Mouse (Mus musculus) telencephalon, adult 2 months (tissue): ENCODE measurements at regions not wholly inside any gene's neighbourhood (a gene's known extent, or its start where the extent isn't known, plus 50 kb on each side); places are given as distances from the start of the nearest gene placed in this dataset.
A peak's percentile ranks its signal among the peaks of the same experiment; 100 is the strongest.

Experiments
- DNase-seq: peaks from one replicate; pipeline ENCODE4 v3.0.0-alpha.2; 2011; ENCODE audit warnings: low read depth, low spot score

DNA sequence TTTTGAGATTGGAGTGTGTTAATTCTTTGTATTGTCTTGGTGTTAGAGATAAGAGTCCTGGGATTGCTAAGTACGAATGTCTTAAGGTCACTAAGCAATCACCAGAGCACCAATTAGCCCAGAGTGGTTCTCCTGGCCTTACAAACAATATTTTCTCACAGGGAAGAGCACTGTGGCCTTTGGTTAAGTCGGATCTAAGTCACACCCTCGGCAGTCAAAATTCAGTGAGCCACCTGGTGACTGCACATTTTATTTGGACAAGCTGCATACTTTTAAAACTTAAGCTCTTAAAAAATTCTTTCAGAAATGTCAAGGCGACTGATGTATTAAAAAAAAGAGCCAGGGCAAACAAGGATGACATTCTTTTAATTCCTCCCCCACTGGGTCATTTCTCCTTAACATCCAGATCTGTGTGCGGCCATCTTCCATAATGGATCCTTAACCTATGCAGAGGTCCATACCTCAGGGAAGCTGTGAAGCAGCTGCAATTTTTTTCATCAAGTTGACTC is 60.9 kb upstream of the Foxa2 start:
- DNase-seq, result no peak

DNA sequence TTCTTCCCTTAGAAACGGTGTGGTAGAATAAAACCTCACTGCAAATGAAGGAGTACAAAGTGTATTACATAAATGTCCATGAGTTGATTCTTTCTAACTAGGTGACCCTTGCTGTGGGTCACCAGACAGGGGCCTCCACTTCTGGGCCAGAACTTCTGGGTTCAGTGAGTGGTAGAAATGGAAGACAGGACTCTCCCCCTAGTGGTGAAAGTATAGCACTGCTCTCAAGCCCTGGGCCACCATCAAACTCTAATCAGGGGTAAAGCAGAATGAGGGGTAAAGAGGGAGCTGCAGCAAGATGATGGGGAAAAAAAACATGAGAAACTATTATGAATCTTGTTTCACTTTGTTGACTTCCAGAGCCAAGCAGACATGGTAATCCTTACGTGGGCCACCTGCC is 63.4 kb upstream of the Foxa2 start:
- DNase-seq, result no peak

DNA sequence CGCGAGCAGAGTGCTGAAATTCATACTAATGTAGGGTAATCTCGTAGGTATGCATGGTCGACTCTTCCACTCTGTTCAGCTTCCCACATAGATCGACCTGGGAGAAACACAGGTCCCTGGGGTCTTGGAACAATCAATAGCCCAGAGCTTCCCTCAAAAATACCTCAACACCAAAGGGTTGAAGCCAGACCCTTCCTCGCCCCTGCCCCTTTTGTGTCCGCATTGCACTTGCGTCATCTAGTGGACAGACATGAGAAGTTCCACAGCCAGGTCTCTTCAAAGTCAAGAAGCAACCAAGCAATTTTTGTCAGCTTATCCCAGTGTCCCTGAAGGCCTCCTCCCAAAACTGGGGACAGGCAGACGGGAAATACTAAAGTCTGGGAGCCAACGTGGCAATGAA is 65.1 kb upstream of the Foxa2 start:
- no peak for DNase-seq

DNA sequence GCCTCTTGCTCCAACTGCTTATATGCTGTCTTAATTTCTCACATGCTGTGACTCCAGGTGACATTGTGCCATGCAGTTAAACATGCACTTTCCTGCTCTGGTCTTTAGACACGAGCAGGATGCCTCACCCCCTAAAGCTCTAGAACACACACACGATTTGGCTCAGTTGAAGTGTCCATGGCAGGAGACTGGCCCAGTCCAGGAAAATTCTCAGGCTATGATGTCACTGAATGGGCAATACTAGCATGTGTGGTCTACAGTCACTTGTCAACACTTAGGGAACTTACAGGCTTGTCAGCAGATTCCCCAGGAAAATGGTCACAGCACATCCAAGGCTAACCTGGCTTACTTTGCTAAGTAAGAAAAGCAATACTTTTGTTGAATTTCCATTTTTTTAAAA is 66.4 kb upstream of the Foxa2 start:
- DNase-seq, result no peak

DNA sequence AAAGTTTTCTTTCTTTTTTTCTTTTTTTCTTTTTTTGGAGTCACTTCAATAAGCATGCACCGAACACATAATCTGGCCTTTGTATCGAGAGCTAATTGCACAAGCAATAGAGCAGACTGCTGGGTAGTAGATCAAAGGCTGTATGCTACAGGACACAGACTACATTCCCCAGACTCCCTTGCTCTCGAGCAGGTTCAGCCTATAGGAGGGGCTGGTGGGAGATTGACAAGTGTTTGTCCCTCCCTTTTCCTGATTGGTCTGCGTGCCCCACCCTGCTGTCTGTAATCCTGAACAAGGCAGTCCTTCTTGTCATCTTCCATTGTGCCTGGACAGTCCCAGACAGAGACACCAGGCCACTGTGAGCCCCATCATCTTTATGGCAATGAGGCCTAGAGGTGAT is 67.8 kb upstream of the Foxa2 start:
- DNase-seq, result no peak

DNA sequence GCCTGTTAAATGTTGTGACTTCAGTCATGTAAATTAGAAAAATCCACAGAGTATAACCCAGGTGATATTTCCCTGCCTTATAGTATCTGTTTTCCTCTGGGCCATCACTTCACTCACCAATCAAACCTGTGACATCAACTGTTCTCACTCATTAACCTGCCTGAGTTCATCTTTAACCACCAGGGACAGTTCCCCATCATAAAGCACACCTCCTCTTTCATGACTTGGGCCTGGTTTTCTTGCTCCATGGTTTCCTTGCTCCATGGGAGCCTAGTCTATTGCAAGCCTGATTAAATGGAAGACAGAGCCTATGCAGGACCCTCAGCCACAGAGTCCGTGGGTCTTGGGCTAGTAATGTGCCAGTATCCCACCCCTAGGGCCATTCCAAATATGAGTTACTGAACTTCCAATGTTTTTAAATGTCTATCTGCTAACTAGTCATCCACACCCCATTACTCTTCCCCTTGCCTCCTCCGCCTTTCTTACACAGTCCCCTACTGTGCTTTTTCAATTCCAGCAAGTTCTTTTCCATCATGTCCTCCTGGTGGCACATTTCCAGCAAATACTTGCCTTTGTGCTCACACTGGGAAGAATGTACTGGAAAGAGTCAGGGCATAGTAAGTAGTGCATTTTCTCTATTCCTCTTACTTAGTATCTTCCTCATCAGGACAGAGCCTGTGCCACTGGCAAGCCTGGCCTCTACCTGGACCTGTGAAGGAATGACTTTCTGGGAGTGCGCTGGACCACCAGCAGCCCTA is 69.4 kb upstream of the Foxa2 start:
- DNase-seq, result no peak

DNA sequence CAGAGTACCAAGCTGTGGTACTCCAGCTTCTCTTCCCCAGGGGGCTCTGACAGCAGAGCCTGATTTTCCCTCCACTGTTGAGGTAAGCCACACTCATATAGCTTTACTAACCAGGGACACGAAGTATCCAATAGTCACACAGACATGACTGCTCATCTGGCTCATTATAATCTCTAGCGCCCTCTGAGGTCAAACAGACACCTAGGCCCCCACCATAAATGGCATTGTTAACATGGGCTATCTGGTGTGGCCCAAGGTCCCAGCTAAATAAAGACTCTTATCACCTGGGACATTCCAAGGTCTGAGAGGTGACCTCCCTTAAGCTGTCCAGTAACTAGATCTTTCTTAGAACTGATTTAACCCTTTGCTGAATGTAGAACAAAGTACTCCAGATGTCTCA is 70.7 kb upstream of the Foxa2 start:
- no peak for DNase-seq

DNA sequence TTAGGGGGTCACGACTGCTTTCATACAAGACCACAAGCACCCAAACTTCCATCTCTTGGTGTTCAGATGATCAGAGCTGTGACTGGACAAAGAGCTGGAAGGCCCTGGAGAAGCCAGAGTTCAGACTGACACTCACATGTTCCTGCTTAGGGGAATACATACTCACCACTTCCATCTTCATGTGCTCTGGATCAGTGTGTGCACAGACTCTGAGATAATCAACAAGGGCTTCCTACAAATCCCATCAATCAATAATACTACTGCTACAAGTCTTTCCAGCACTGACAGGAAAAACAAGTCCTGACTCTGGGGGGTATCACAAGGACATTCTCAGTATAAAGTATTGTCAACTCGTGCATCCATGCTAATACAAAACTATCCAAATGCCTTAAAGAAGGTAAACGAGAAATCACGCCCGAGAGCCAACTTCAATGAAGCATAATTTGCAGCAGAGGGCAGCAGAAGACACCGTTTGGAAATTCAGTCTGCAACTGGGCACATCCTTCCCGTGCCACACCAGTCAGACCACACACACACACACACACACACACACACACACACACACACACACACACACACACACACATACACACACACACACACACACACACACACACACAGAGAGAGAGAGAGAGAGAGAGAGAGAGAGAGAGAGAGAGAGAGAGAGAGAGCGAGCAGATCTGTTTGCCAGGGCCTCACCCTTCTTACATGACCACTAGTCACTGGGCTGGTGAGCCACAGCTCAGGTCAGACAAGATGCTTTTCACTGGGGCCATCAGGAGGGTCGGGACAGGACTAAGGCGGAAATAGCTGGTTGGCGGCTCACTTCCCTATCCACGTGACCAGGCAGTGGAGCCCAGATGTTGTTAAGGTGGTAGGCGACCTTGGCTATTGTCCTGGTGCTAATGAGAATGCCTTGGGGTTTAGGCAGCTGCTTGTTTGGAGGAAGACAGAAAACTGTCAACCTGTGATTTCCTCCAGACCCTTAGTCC is 75.4 kb upstream of the Foxa2 start:
- peak; percentile 50 for DNase-seq

DNA sequence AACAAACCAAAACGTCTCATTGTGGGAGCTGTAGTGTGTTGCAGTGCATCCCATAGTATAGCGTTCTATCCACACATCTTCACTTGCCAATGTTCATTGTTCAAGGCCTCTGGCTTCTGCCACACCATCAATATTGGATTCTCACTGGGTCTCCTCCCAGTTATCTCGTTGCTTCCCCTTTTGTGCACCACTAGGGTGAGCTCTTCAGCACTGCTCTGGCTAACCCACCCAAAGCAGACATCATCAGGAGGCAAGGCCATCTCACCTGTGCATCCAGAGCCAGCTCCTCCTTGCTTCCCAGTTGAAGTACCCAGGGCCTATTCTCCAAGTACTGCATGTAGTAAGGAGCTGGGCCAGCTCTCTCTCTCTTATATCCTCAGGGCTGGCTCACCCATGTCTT is 77.0 kb upstream of the Foxa2 start:
- DNase-seq, result no peak

DNA sequence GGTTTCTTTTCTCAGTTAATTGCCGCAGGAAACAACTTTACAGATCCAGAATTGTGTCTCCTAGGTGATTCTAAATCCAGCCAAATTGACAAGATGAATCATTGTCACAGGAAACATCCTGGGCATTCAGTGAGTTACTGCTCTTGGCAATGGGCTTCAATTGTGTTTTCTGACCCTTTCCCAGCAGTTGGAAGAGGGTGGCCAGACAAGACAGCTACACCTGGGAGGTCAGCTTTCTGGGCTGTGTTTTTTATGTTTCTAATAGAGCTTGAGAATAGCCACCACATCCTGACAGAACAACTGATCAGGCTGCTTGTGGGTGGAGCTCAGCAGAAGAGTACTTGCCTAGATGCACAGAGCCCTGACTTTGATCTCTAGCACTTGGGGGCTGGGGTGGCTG is 87.0 kb upstream of the Foxa2 start:
- DNase-seq, result no peak

DNA sequence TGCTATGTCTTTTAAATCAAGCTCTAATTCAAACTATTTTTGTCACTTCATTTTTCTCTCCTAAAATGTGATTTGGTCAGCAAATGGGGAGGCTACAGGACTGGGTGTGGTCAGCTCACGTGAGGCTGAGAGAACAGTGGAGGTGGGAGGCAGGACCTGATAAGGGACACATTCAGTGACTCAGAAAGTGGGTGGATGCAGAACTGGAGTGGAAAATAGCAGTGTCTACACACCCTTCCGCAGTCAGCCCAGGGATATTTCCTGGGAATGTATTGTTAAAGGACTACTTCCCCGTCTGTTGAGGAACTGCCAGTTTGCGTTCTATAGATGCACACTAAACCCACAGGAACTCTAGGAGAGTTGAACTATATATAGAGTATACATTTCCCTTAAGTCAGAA is 95.2 kb upstream of the Foxa2 start:
- DNase-seq, result no peak

DNA sequence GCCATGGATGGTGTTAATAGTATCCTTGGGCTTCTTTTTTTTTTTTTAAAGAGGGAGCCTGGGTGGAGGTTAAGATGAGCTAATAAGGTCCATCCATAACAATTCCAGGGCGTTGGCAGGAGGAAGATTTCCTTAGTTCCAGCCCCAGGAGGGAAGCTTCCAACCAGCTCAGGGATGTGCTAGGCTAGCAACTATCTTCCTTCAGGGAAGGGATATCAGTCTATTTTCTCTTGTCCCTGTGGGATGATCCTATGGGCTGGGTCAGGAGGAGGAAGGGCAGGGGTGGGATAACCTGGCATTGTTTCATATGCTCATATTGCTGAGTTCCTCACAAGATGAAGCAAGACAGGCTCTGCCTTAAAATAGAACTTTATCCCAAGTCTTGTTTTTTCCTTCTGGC is 98.0 kb upstream of the Foxa2 start:
- DNase-seq, result no peak

DNA sequence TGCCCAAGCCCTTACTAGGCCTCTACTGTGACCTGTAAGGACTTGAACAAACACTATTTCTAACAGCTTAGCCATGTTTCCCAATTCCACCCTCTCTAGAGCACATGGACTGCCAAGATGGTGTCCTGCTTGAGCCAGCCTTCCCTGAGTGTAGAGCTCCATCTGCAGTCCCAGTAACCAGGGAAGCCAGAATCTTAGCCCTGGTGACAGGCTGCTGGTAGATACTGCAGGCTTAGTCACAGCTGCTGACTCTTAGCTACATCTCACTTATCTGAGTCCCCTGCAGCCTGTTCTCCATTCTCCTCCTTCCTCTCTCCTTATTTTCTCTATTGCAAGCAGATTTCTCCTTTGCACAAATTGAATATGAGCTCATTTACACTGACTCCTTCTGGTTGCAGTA is 101.5 kb upstream of the Foxa2 start:
- no peak for DNase-seq

DNA sequence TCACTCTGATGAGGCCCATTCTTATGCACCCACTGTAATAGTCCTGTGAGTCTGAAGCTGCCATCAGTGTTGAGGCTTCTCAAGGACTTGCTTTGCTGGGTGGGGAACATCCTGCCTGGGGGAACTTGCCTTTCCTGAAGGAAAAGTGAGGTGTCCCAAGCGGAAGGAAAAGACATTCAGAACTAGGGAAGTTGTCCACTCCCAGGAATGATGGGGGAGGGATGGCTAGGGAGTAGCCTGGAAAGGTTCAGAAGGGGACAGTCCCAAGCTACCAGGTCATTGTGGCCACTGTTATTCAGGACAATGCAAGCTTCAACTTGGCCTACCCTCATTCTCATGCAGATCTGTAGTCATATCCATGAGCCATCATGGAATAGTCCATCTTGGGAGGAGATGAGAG is 102.7 kb upstream of the Foxa2 start:
- no peak for DNase-seq

DNA sequence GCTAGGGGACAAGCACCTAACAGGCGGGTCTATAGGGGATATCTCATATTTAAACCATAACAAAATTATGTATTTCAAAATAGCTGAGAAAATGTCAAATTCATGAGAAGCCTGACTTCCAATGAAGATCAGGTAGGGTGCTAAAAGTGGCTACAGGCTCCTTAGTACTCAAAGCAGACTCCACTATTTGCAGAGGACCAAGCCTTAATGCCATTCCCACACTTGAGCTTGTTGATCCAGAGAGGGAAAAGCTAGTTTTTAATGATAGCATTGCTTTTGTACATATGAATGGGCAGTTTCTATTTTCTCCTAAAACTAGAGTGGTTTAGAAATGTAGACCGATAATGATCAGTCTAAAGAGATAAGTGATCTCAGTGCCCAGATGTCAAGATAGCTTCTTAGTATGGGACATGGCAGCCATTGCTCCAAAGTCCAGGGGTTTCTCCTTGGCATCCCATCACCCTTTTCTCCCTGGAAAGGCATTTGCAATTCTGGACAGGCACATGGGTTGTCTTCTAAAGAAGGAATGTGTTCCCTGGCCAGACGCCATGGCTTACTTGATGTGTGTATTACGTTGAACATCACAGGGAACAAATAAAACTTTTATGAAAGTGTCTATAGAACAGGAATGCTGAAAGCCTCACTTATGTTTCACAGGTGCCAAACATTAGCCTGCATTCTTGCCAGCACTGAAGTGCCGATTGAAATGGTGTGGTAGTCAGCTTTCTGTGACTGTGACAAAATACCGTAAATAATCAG is 106.9 kb upstream of the Foxa2 start:
- no peak for DNase-seq

DNA sequence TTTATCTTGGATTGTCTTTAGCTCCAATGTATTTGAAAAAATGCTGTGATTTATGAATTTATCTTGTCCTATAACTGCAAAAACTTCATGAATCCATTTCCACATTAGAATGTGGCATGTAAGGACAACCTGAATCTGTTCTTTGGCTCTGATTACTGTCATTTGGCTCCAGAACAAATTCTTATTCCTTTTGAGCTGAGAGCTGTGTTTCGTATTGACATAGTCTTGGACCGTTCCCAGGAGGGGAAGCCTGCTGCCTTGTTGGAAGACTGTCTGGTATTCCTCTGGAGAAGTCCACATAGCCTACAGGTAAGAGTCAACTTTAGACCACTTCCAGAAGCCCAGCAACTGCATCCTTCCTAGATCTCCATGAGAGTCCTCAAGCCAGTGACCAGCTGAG is 109.4 kb upstream of the Foxa2 start:
- DNase-seq, result no peak

DNA sequence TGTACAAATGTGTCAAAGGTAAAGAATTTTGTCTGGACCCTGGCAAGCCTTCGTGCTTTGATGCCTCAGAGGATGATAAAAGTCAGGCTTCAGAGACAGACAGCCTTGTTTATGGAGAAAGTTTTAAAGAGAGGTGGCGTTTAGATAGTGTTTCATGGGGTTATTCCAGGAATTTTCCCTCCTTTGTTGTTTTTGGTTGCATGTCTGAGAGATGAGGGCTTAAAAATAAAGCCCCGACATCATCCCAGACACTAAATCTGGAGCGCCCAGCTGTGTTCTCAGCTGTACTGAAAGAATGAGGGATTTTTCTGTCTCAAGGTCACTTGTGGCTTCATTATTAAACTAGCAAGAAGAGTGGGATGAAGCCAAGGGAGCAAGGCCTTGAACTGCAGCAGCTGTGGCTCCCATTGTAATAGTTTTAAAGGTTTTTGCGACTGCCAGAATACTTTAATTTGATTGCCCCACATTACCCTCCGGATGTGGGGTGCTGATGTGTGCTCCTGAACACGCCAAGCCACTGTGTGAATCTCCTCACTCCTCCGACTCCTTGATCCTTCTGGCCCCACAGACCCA is 112.3 kb upstream of the Foxa2 start:
- no peak for DNase-seq

DNA sequence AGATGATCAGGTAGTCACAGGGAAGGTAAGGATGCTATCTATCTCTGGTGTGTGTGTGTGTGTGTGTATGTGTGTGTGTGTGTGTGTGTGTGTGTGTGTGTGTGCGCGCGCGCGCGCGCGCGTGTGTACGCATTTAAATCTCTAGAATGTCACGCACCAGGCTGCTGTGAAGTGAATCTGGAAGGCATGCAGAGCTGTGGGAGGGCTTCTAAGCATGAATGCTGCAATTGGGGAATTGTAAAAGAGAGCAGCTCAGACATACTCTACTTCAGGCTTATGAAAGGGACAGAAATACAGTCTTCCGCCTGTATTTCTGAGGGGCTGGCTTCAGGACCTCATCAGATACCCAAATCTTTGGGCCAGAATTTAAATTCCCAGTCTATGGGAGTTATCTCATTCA is 114.2 kb upstream of the Foxa2 start:
- DNase-seq, result peak; percentile 74

DNA sequence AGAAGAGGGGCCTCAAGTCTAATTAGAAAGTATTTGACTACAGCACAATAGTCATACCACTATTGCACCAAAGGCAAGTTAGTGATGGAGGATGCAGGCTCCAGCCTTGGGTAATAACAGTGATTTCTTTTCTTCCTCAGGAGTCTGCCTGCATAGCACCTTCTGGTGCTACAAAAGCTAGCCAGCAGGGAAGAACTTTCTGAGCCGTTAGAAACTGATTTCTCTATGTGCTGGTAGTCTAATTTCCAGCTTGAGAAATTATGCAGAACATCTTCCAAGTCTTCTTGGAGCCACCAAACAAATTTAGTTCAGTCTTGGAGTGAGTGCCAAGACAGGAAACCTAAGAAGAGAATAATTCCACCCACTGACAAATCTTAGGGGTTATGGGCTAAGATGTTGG is 115.2 kb upstream of the Foxa2 start:
- peak; percentile 89 for DNase-seq

DNA sequence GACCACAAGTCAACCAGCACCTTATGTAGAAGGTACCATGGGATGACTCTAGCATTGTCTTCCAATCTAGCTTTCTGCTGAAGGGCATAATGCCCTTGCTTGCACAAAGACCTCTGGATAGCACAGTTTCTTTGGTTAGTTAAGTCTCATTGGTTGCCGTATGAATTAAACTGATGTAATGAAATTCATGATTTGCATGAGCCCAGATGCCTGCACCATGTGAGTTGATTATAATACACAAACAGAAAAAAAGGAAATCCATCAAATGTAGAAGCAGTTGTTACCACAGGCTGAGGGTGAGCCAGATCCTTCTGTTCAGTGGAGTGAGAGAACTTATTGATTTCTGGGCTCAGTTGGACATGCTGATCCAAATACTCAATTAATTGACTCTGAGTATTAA is 115.8 kb upstream of the Foxa2 start:
- no peak for DNase-seq

DNA sequence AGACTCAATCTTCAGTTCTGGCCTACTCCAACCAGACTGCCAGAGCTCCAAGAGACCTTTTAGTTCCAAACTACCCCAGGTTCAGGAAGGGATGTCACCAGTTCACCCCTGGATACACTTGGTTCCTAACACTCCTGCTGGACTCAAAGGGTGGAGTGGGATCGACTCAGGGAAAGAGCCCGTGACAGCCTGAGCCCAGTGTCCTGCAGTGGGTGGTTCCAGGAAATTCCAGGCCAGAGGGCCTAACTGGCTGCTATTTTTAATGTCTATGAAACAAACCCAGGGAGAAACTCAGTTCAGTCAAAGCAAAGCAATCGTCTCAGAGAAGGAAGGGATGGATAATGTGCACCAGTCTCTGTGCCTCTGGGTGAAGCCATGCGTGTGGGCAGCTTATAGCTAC is 124.3 kb upstream of the Foxa2 start:
- DNase-seq, result no peak

DNA sequence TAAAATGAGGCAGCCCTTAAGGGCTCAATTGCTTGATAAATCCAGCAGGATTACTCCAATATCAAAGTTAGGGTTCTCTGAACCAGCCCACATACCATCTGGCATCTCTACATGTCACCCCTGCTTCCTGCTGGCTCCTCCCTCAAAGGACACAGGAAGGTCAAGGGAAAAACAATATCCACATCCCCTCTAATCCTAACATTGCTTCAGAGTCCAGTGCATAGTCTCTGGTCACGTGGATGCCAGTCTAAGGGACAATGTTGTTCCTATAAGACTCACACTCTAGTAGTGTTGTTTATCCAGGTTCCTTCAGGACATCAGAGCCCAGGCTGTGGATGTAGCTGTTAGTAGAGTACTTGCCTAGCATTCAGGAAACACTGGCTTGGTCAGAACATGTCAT is 124.9 kb upstream of the Foxa2 start:
- DNase-seq, result no peak
